Mouse (Mus musculus): ENCODE data around the gene Tbp.

- TF ChIP-seq GATA1 (IDR thresholded peaks at IDR 0.05; ENCODE audit: borderline replicate concordance, low read length), result no peak
- TF ChIP-seq FLI1 (IDR thresholded peaks at IDR 0.05; ENCODE audit: low read length), result no peak
Measured at GRCm38 (mm10) chr17:15518186-15518585, 18.5 kb downstream of the Tbp start.
